In genomic region chr13:45935798-45936197, GRCm38 (mm10) we compare ENCODE assay signal across 22 mouse cellular contexts. TPM values are rescaled to one million over a fixed set of nuclear protein-coding genes. Genes with fewer than 3 reads are reported as not detected.
A peak's percentile ranks its signal among the peaks of the same experiment; 100 is the strongest.
DNase-seq lines count a peak whose midpoint lies in the region; TF ChIP-seq lines count a peak whose summit lies in the region.
"Had no signal": no experiment of that assay in that cellular context is flagged by ENCODE, and none has a peak within 500 bp of the region (broad histone marks: within the 10 kb centered on the region; RNA-seq: fewer than 3 reads in every experiment).

No protein-coding gene starts in this region.

- H3K4me3 ChIP-seq in testis, adult 2 months (ENCODE audit: control insufficient read depth, low read depth, low read length), result peak overlapping the region; percentile 57
- H3K4me3 ChIP-seq: gastrocnemius, adult 2 months; heart, embryonic 13.5 days; midbrain, embryonic 15.5 days; myocyte; neural tube, embryonic 15.5 days had no signal

- no peak; the same call in 1 of the 2 replicates for TF ChIP-seq POLR2A in testis, adult 2 months (IDR thresholded peaks at IDR 0.05; ENCODE audit: control insufficient read depth, low read depth, low read length)

- H3K27ac ChIP-seq in testis, adult 2 months (ENCODE audit: control insufficient read depth, insufficient read depth, low read depth, low read length), result no peak overlapping the region
- H3K27ac ChIP-seq: gastrocnemius, adult 2 months; heart, embryonic 13.5 days; hindbrain, embryonic 14.5 days; midbrain, embryonic 15.5 days; neural tube, embryonic 15.5 days had no signal

- no peak for DNase-seq in testis, postnatal 10 days (ENCODE audit: low spot score)
- peak; percentile 57 for DNase-seq in ES-CJ7 (ENCODE audit: low read depth, low spot score)
- DNase-seq in induced T-regulatory cell, adult 2 months (ENCODE audit: low read depth), result peak; percentile 89
- no peak for DNase-seq in right cerebral cortex, postnatal 4 days
- no peak for DNase-seq in gastrocnemius, adult 8-10 months (ENCODE audit: low spot score in 2 of 2)
- DNase-seq in kidney, postnatal 14 days, result no peak
- DNase-seq: adrenal gland, postnatal 14 days; cerebellum, adult 11 months; cerebellum, postnatal 10 days; gastrocnemius, adult 2 months; heart, adult 11 months; kidney, adult 8-10 months; left cerebral cortex, postnatal 4 days; lung, adult 18-20 months; spleen, adult 18-20 months; thymus, postnatal 14 days had no signal

- H3K27me3 ChIP-seq in testis, adult 2 months (ENCODE audit: control insufficient read depth, insufficient read depth, low read length), result no peaks in the 10 kb centered on the region
- H3K27me3 ChIP-seq: heart, embryonic 13.5 days; midbrain, embryonic 15.5 days; neural tube, embryonic 15.5 days had no signal

- peaks cover 2% of the 10 kb centered on the region; the same call in 1 of the 2 replicates for H3K4me1 ChIP-seq in testis, adult 2 months (ENCODE audit: control insufficient read depth, insufficient read depth, low read length)

- H3K36me3 ChIP-seq in testis, adult 2 months (ENCODE audit: control insufficient read depth, insufficient read depth, low read length), result no peaks in the 10 kb centered on the region
- H3K36me3 ChIP-seq: midbrain, embryonic 15.5 days had no signal

- TF ChIP-seq CTCF in testis, adult 2 months (IDR thresholded peaks at IDR 0.05; ENCODE audit: control insufficient read depth, insufficient read depth, insufficient replicate concordance, low read depth, low read length), result no peak

RNA-seq across cellular contexts. Expression of gene Atxn1, which starts 29.0 kb away (rescaled TPM):
- 3.2 and 3.9 TPM in 2 replicates for polyA plus RNA-seq in testis, adult 2 months (2012; rRNA removed)
- 10 to 100 TPM; 40.3 to 60.6 (median 42.9) TPM for total RNA-seq in gastrocnemius, adult 8-10 months (2022)

Comparison
In these comparisons a context has a peak if more than half of its experiments do, and no peak if none do; other contexts are left out.
1. DNase-seq: peak in ES-CJ7 (single experiment) and induced T-regulatory cell, adult 2 months (single experiment); none in testis, postnatal 10 days (single experiment), right cerebral cortex, postnatal 4 days (single experiment), gastrocnemius, adult 8-10 months (0 of 2) and kidney, postnatal 14 days (single experiment).